Comparison of ENCODE assay signal across 11 mouse cellular contexts in the genomic region with DNA sequence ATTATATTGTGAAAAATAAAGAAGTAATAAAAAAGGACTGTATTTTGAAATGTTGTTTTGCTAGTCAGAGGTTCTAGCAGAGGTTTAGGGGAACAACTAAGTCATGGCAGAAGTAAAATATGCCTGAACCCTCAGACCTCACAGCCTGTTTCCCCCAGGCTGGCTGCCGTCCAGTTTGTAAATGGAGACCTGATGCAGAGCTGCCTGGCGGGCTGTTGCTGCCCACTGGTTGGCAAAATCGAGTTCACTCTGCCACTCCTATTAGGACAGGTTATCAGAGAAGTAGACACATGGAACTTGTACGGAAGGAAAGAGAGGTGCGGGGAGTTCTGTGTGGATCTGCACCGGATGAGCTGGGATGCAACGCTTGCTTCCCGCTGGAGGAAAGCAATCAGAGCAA.
"Had no signal": no experiment of that assay in that cellular context is flagged by ENCODE, and none has a peak within 500 bp of the region (broad histone marks: within the 10 kb centered on the region; RNA-seq: fewer than 3 reads in every experiment).

No protein-coding gene starts in this region.

- H3K4me3 ChIP-seq: limb, embryonic 15.5 days; liver, embryonic 12.5 days; midbrain, embryonic 13.5 days; stomach, embryonic 15.5 days had no signal

- H3K27ac ChIP-seq: kidney, postnatal 0 days; limb, embryonic 15.5 days; liver, embryonic 12.5 days; midbrain, embryonic 13.5 days; stomach, embryonic 15.5 days had no signal

- H3K4me2 ChIP-seq: limb, embryonic 15.5 days; liver, embryonic 12.5 days; midbrain, embryonic 13.5 days; stomach, embryonic 15.5 days had no signal

- DNase-seq: kidney, adult 9 months; kidney, postnatal 36 days; layer of hippocampus, adult 9-11 months; layer of hippocampus, postnatal 36 days; right cerebral cortex, postnatal 14 days; thymus, postnatal 4 days had no signal

- H3K36me3 ChIP-seq: limb, embryonic 15.5 days; liver, embryonic 12.5 days; midbrain, embryonic 13.5 days; stomach, embryonic 15.5 days had no signal

- H3K9me3 ChIP-seq: limb, embryonic 15.5 days; liver, embryonic 12.5 days; midbrain, embryonic 13.5 days; stomach, embryonic 15.5 days had no signal

- H3K9ac ChIP-seq: limb, embryonic 15.5 days; liver, embryonic 12.5 days; midbrain, embryonic 13.5 days; stomach, embryonic 15.5 days had no signal

- H3K27me3 ChIP-seq: limb, embryonic 15.5 days; liver, embryonic 12.5 days; stomach, embryonic 15.5 days had no signal

- H3K4me1 ChIP-seq: limb, embryonic 15.5 days; liver, embryonic 12.5 days; midbrain, embryonic 13.5 days; stomach, embryonic 15.5 days had no signal

- ATAC-seq: liver, embryonic 12.5 days; midbrain, embryonic 13.5 days had no signal
